Mouse (Mus musculus) spleen, postnatal 4 days (tissue): ENCODE data around the gene Ppia.
A peak's percentile ranks its signal among the peaks of the same experiment; 100 is the strongest.
"Not testable (repeated sequence)": the region's sequence is repeated elsewhere in the genome, so short reads cannot be mapped to it uniquely, and the experiment has no call there.

Source experiments
- DNase-seq, 2 experiments: peaks; one replicate each; pipeline ENCODE4 v3.0.0; 2022; ENCODE audit warnings: low spot score in 2 of 2

Gene Ppia

GRCm38 (mm10) chr11:6442566-6442965, 27.3 kb downstream of the Ppia start:
- peak in 1 of 2 experiments; percentile 51 for DNase-seq

DNA sequence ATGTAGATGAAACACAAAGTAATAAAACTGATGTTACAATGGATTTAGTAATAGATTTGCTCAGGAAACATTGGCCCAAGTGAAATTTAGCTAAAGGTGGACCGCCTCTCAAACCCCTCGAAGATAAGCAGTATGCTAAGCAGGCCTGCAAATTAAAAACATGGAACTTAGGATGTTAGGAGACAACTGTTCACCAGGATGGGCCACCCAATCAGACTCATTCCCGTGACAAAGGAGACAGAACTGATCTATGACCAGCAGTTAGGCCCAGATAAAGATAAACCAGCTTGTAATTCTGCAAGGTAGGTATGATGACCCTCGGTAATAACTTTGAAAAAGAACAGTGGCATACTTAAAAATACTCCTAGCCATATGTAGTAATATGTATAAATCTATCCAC, 27.9 kb downstream of the Ppia start:
- peak in 1 of 2 experiments; percentile 46 for DNase-seq

- DNase-seq: no peak
Observed at GRCm38 (mm10) chr11:6443727-6444076, 28.5 kb downstream of the Ppia start.

GRCm38 (mm10) chr11:6444077-6444853, 29.0 kb downstream of the Ppia start, which contains the start of gene H2afv:
TSS of gene H2afv (minus strand) at chr11:6444443.
- peak; percentile 99 for DNase-seq

- peak in 1 of 2 experiments; percentile 58 for DNase-seq
Observed at GRCm38 (mm10) chr11:6445441-6445840, 30.2 kb downstream of the Ppia start.

DNA sequence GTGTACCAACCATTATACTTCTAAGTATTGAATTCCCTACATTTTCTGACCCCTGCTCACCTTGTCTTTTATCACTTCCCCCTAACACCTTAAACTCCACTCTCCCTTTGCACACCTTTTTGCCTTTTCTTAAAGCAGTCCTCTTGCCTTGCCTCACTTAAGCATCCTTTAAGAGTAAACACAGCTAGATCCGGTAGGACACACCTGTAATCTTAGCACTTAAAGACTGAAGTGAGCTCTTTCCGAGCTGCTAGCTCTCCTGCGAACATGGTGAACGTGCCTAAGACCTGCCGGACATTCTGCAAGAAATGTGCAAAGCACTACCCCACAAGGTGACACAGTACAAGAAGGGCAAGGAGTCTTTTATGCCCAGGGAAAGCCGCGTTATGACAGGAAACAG, 30.7 kb downstream of the Ppia start:
- DNase-seq: peak in 1 of 2 experiments; percentile 45

- DNase-seq: peak in 1 of 2 experiments; percentile 46
Observed at GRCm38 (mm10) chr11:6447493-6447892, 32.2 kb downstream of the Ppia start.

DNA sequence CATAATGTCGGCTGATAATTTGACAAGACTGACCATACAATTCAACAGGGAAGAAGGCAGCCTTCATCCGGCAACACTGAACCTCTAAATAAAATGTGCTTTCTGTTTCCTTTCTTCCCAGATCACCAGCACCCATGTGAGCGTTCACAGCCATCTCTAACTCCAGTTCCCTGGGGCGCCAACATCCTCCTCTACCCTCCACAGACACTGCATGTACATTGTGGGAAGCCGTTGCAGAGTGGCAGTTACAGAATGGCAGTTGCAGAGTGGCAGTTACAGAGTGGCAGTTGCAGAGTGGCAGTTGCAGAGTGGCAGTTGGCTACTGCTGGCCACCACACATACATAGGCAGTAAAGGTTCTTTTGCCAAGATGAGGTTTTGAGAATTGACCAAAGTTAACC, 32.9 kb downstream of the Ppia start:
- DNase-seq: not testable (repeated sequence)

DNA sequence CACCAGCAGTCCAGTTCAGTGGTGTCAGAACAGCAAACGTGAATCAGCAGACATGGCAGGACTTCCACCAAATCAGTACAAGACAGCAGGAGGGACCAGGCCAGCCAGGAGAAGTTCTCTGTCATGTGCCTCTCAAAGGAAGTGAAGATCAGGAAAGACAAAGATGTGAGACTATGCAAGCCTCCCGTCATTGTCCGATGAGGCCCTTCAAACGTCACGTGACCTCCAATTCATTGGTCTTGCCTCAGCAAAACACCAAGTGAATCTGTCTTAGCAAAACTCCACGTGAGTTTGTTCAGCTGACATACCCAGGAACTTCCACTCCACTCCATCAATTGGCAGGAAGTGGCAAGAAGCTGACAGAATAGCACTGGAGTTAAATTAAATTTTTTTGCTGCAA, 40.8 kb downstream of the Ppia start:
- DNase-seq: no peak

- no peak for DNase-seq
Observed at GRCm38 (mm10) chr11:6463159-6463837, 48.1 kb downstream of the Ppia start.

GRCm38 (mm10) chr11:6465122-6465521, 49.9 kb downstream of the Ppia start:
- DNase-seq: peak; percentile 68 to 84

GRCm38 (mm10) chr11:6468541-6468940, 53.3 kb downstream of the Ppia start:
- DNase-seq: no peak
